Mouse (Mus musculus) hindbrain, embryonic 16.5 days (tissue): ENCODE results near the gene Baz2b. TPM values are rescaled to one million over a fixed set of nuclear protein-coding genes. Genes with fewer than 3 reads are reported as not detected.

Experiments used
- ATAC-seq: fragments of 200-750 bp; cut with Nextera tagmentation; 2 replicates; pipeline ENCODE4 v1.8.0; 2017; ENCODE audit warnings: moderate TSS enrichment, moderate library complexity
- H3K27ac ChIP-seq: fragments of 300-500 bp; sonication (generic); 2 replicates; pipeline ENCODE4 v1.5.1; 2014; ENCODE audit warnings: low read depth, mild to moderate bottlenecking, control low read depth, low read length, moderate library complexity
- H3K27me3 ChIP-seq: fragments of 300-500 bp; sonication (generic); replicated peaks from 2 replicates; pipeline ENCODE4 v1.6.1; 2014; ENCODE audit warnings: low read length; ENCODE audit not compliant: control insufficient read depth, insufficient read depth
- H3K36me3 ChIP-seq: fragments of 300-500 bp; sonication (generic); 2 replicates; pipeline ENCODE4 v1.6.1; 2014; ENCODE audit warnings: mild to moderate bottlenecking, low read length, moderate library complexity, mixed read lengths; ENCODE audit not compliant: control insufficient read depth, insufficient read depth
- H3K4me1 ChIP-seq: fragments of 300-500 bp; sonication (generic); 2 replicates; pipeline ENCODE4 v1.6.1; 2014; ENCODE audit warnings: low read depth, low read length; ENCODE audit not compliant: control insufficient read depth, insufficient read depth
- H3K4me2 ChIP-seq: fragments of 300-500 bp; sonication (generic); 2 replicates; pipeline ENCODE4 v1.6.1; 2014; ENCODE audit warnings: mild to moderate bottlenecking, low read length, control low read depth, moderate library complexity
- H3K4me3 ChIP-seq: fragments of 300-500 bp; sonication (generic); 2 replicates; pipeline ENCODE4 v1.5.1; 2014; ENCODE audit warnings: mild to moderate bottlenecking, low read length, control low read depth, moderate library complexity
- H3K9ac ChIP-seq: fragments of 300-500 bp; sonication (generic); 2 replicates; pipeline ENCODE4 v1.6.1; 2014; ENCODE audit warnings: low read depth, mild to moderate bottlenecking, control low read depth, low read length, moderate library complexity
- H3K9me3 ChIP-seq: fragments of 300-500 bp; sonication (generic); 2 replicates; pipeline ENCODE4 v1.6.1; 2014; ENCODE audit warnings: mild to moderate bottlenecking, low read length, moderate library complexity; ENCODE audit not compliant: control insufficient read depth
- WGBS: fragments of 180-500 bp; shearing (Covaris S2); extraction: QIAGEN DNeasy Blood & Tissue Kit; methylation state at CpG from one replicate; pipeline ENCODE4 v1.1.7; 2014; 5-methylcytosine and 5-hydroxymethylcytosine counted together
- polyA plus RNA-seq: library from polyadenylated mRNA; unstranded; fragments of >200 nt; fragmentation: Nextera tagmentation; extraction: Ambion mirVana; gene quantifications from 2 replicates; pipeline ENCODE4 v1.2.1, GENCODE M21; 2015

Baz2b gene
- polyA plus RNA-seq, 1 experiment from 2014 or later: 72.8 TPM

DNA sequence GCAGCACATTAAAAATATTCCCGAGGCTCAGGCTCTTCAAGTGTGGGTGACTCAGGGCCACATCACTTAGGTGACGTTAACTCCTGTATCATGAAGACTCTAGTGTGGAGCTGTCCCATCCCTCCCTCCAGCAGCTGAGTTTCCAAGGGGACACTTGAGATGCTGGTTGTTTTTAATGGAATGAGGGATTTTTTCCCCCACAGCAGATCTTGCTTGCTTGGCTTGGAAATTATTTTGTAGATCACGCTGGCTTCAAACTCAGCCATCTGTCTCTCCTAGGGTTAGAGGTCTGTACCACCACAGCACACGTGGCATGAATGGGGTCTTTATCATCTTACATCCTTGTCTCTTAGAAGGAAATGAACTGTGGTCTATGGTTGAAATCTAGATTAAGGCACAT lies 258.5 kb downstream of the Baz2b start:
- H3K9me3 ChIP-seq: no peaks in the 10 kb centered on the region
- H3K9ac ChIP-seq: no peak overlapping the region
- no peak overlapping the region for H3K27ac ChIP-seq
- H3K4me3 ChIP-seq: no peak overlapping the region
- no peak overlapping the region for H3K4me2 ChIP-seq
- 79% methylated on average over 4 of the region's 4 CpGs for WGBS
- H3K27me3 ChIP-seq: no peaks in the 10 kb centered on the region
- no peaks in the 10 kb centered on the region for H3K4me1 ChIP-seq
- peaks cover 9% of the 10 kb centered on the region; the same call in 1 of the 2 replicates for H3K36me3 ChIP-seq
- ATAC-seq: no peak

DNA sequence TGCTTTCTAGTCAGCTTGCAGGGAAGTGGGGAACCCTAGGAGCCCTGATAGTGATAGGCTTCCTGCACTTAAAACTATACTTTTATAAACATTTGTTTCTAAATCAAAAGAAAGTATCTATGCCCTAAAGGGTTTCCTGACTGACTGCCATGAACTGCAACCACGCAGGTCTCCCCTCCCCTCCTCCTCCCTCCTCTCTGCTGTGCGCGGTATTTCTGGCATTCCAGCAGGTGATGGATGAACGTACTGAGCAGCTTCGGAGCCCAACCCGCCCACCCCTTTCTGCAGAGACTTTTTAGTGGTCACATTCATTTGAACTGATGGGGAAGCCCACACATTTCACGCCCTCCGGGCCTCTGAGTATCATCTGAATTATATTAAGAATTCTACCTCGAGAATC lies 273.3 kb downstream of the Baz2b start:
- Histone ChIP-seq H3K36me3 (peaks cover 7% of the 10 kb centered on the region; the same call in 1 of the 2 replicates), H3K9me3 (no peaks in the 10 kb centered on the region), H3K4me1 (no peaks in the 10 kb centered on the region), H3K4me3 (no peak overlapping the region), H3K27me3 (no peaks in the 10 kb centered on the region), H3K4me2 (no peak overlapping the region), H3K27ac (no peak overlapping the region), H3K9ac (no peak overlapping the region)
- WGBS: 25% methylated on average over 9 of the region's 9 CpGs
- ATAC-seq: no peak

DNA sequence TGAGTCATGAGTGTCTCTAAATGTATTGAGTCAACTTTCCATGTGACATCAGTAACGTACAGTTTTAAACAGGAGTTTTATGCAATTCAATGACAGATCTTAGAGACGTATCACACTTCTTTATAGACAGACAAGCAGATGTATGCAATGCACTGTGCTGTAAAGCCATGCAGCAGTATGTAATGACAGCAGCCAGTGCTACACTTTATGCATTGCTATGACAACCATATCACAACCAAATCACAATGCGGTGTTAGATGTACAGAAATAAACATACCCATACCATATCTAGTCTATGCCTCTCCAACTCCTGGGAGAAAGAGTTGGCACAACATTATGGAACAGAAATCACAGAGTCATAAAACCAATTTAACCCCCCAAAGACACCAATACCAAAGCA lies 276.5 kb downstream of the Baz2b start:
- Histone ChIP-seq H3K4me2 (no peak overlapping the region), H3K4me3 (no peak overlapping the region), H3K4me1 (no peaks in the 10 kb centered on the region), H3K9me3 (no peaks in the 10 kb centered on the region), H3K27ac (no peak overlapping the region), H3K36me3 (peaks cover 7% of the 10 kb centered on the region; the same call in 1 of the 2 replicates), H3K9ac (no peak overlapping the region), H3K27me3 (no peaks in the 10 kb centered on the region)
- WGBS: 92% methylated on average over 3 of the region's 3 CpGs
- no peak for ATAC-seq

DNA sequence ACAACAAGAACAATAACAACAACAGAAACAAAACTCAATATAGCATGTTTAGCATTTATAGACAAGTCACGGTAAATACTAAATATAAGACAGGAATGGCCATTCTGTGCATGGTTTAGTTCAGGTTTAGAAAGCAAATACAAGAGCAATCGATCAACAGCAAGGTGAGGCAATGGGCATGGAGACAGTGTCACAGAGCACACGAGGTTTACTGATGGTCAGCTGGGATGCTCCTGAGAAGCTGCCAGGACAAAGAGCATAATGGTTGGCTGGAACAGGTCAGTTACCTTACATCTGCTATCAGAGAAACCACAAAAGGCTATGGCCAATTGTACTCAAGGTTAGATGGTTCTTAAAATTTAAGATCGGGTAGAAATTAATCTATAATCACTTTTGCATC lies 277.4 kb downstream of the Baz2b start:
- Histone ChIP-seq H3K27ac (no peak overlapping the region), H3K4me2 (no peak overlapping the region), H3K27me3 (no peaks in the 10 kb centered on the region), H3K9me3 (no peaks in the 10 kb centered on the region), H3K9ac (no peak overlapping the region), H3K4me3 (no peak overlapping the region), H3K36me3 (peaks cover 7% of the 10 kb centered on the region; the same call in 1 of the 2 replicates), H3K4me1 (no peaks in the 10 kb centered on the region)
- ATAC-seq: no peak
- 92% methylated on average over 4 of the region's 4 CpGs for WGBS

DNA sequence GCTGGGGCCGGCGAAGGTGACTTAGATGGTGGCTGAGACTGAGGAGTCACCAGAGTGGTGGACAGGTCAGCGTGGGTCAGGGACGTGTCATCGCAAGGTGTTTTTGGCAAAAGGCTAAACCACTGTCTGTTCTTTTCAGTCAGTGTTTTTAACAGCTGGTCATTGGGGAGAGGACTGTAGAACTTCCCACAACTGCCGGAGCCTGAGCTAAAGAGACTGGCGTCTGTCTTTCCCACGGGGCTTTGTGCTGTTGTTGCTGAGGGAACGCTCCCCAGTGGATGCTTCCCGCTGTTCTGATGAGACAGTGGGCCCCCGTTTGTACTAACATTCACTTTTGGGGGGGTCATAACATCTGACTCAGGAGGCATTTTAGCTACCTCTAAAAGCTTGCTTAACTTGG lies 296.0 kb downstream of the Baz2b start:
- Histone ChIP-seq H3K4me2 (no peak overlapping the region), H3K4me1 (no peaks in the 10 kb centered on the region), H3K9me3 (no peaks in the 10 kb centered on the region), H3K9ac (no peak overlapping the region), H3K27me3 (no peaks in the 10 kb centered on the region), H3K27ac (no peak overlapping the region), H3K36me3 (peaks cover 12% of the 10 kb centered on the region), H3K4me3 (no peak overlapping the region)
- 77% methylated on average over 11 of the region's 11 CpGs for WGBS
- ATAC-seq: no peak

DNA sequence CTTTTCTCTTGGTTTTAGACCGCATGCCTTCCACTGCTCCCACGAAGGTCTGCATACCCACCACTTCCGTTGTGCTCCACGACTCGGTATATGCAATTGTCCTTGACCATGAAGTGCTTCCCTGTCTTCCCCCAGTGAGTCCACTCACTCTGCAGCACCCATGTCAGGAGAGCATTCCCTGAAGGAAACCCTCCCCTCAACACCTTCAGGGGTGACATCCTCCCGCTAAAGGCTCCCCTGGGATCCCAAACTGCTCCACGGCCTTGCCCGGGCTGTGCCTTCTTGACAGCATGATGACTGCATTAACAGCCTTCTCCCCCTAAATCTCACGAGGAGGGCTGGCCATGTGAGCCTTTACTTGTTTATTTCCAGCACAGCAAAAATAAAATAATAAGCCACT lies 301.6 kb downstream of the Baz2b start:
- no peak for ATAC-seq
- H3K4me3 ChIP-seq: no peak overlapping the region
- H3K4me2 ChIP-seq: no peak overlapping the region
- H3K27ac ChIP-seq: no peak overlapping the region
- no peaks in the 10 kb centered on the region for H3K9me3 ChIP-seq
- H3K4me1 ChIP-seq: no peaks in the 10 kb centered on the region
- 87% methylated on average over 9 of the region's 9 CpGs for WGBS
- H3K9ac ChIP-seq: no peak overlapping the region
- H3K36me3 ChIP-seq: peaks cover 7% of the 10 kb centered on the region
- no peaks in the 10 kb centered on the region for H3K27me3 ChIP-seq

DNA sequence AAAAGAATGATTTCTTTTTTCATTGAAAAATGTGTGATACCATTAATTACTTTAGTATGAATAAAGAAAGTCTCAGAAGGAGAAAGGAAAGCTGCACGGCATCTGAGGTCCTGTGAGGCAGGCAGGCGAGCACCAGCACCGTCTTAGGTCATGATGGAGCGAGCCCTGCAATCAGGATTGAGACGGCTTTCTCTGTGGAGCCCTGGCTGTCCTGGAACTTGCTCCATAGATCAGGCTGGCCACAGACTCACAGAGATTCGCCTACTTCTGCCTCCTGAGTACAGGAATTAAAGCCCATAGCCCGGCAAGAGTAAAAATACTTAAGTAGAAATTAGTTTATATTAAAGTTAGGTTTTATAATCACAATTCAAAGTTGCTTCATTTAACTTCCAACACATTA lies 305.6 kb downstream of the Baz2b start:
- Histone ChIP-seq H3K4me3 (no peak overlapping the region), H3K27me3 (no peaks in the 10 kb centered on the region), H3K36me3 (peaks cover 19% of the 10 kb centered on the region), H3K27ac (no peak overlapping the region), H3K4me1 (no peaks in the 10 kb centered on the region), H3K9me3 (no peaks in the 10 kb centered on the region), H3K9ac (no peak overlapping the region), H3K4me2 (no peak overlapping the region)
- no peak for ATAC-seq
- 83% methylated on average over 7 of the region's 7 CpGs for WGBS

DNA sequence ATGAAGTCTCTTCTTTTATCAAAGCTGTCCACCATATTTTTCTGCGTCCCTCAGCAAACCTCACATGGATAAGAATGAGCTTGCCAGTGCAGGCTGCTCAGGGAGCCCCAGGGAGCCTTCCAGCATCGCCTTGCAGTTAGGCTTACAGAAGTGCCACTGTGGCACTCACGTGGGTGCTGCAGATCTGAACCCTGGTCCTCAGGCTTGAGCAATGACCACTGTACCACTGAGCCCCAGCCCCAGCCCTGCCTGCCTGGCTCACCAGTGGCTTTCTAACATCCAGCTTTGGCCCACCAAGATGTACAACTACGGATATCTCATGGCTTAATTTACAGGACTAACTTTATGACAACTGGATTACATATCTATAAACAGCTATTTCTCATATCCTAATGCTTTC lies 311.0 kb downstream of the Baz2b start:
- no peak overlapping the region for H3K4me2 ChIP-seq
- H3K9me3 ChIP-seq: no peaks in the 10 kb centered on the region
- no peak overlapping the region for H3K27ac ChIP-seq
- H3K9ac ChIP-seq: no peak overlapping the region
- H3K36me3 ChIP-seq: peaks cover 16% of the 10 kb centered on the region
- 85% methylated on average over 4 of the region's 4 CpGs for WGBS
- no peak overlapping the region for H3K4me3 ChIP-seq
- no peak for ATAC-seq
- H3K27me3 ChIP-seq: no peaks in the 10 kb centered on the region
- H3K4me1 ChIP-seq: no peaks in the 10 kb centered on the region

DNA sequence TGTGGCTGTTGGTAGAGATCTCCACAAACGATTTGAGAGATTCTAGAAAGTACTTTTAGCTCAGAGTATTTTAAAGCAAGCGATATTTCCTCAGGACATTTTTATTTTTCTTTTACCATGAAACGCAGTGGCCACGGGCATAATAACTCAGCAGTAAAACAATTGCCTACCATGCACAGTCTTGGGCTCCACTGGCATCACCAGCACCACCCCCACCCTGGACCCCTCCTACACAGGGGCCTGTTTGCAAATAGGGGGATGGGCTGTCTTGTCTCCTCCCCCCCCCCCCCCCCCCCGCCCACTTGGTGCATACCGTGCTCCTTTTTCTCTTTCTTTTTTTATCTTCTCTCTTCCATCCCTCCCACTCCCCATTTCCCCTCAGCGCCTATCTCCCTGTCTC lies 311.5 kb downstream of the Baz2b start:
- peaks cover 16% of the 10 kb centered on the region for H3K36me3 ChIP-seq
- no peak overlapping the region for H3K4me3 ChIP-seq
- no peak overlapping the region for H3K4me2 ChIP-seq
- no peak overlapping the region for H3K27ac ChIP-seq
- H3K27me3 ChIP-seq: no peaks in the 10 kb centered on the region
- WGBS: 80% methylated on average over 6 of the region's 7 CpGs
- no peaks in the 10 kb centered on the region for H3K4me1 ChIP-seq
- no peaks in the 10 kb centered on the region for H3K9me3 ChIP-seq
- no peak for ATAC-seq
- no peak overlapping the region for H3K9ac ChIP-seq

DNA sequence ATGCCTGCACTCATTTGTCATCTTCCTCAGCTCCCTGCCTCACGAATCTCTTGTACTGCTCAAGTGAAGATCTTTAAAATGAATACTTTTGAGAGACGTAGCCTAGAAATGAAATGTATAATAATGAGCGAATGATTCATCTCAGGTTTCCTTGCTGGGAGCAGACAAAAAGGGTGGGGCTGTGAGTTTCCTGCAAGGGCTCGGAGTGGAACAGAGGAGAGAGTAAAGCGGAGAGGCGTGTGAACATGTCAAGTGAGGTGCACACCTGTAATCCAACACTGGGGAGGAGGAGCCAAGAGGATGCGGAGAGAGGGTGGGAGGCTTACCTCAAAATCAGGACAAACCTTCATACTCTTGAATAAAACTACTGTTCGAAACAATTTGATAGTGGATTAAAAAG lies 312.8 kb downstream of the Baz2b start:
- no peak for ATAC-seq
- H3K27me3 ChIP-seq: no peaks in the 10 kb centered on the region
- no peaks in the 10 kb centered on the region for H3K4me1 ChIP-seq
- no peak overlapping the region for H3K4me2 ChIP-seq
- H3K9me3 ChIP-seq: no peaks in the 10 kb centered on the region
- no peak overlapping the region for H3K9ac ChIP-seq
- no peak overlapping the region for H3K27ac ChIP-seq
- peaks cover 20% of the 10 kb centered on the region for H3K36me3 ChIP-seq
- 82% methylated on average over 8 of the region's 8 CpGs for WGBS
- no peak overlapping the region for H3K4me3 ChIP-seq
